Mouse (Mus musculus) kidney, adult 2 months (tissue): ENCODE measurements around the gene P3h4. TPM values are rescaled to one million over a fixed set of nuclear protein-coding genes. Genes with fewer than 3 reads are reported as not detected.

Source experiments
- DNase-seq: peaks from one replicate; pipeline ENCODE4 v3.0.0; 2021
- H3K27ac ChIP-seq: fragments of 200-500 bp; 2 replicates; pipeline ENCODE4 v1.5.1; 2012; ENCODE audit warnings: low read depth, low read length, control low read depth, inconsistent platforms; ENCODE audit not compliant: insufficient read depth
- H3K27me3 ChIP-seq: fragments of 200-500 bp; replicated peaks from 2 replicates; pipeline ENCODE4 v1.6.1; 2012; ENCODE audit warnings: mild to moderate bottlenecking, moderate library complexity, low read length, inconsistent platforms; ENCODE audit not compliant: control insufficient read depth, insufficient read depth
- H3K36me3 ChIP-seq: fragments of 200-500 bp; 2 replicates; pipeline ENCODE4 v1.6.1; 2012; ENCODE audit warnings: mild to moderate bottlenecking, moderate library complexity, low read length, inconsistent platforms; ENCODE audit not compliant: control insufficient read depth, insufficient read depth
- H3K4me1 ChIP-seq: fragments of 200-500 bp; 2 replicates; pipeline ENCODE4 v1.6.1; 2011; ENCODE audit warnings: low read length; ENCODE audit not compliant: control insufficient read depth, insufficient read depth
- H3K4me3 ChIP-seq: fragments of 200-500 bp; 2 replicates; pipeline ENCODE4 v1.5.1; 2011; ENCODE audit warnings: mild to moderate bottlenecking, low read depth, low read length, control low read depth; ENCODE audit not compliant: insufficient read depth
- CTCF ChIP-seq: fragments of 200-500 bp; conservative IDR thresholded peaks from 2 replicates; pipeline ENCODE4 v1.5.1; 2011; ENCODE audit warnings: low read depth, mild to moderate bottlenecking, control low read depth, low read length, moderate library complexity, mixed read lengths; ENCODE audit not compliant: insufficient read depth, insufficient read length
- POLR2A ChIP-seq: fragments of 200-500 bp; IDR thresholded peaks from one replicate; pipeline ENCODE4 v1.6.1; 2011; ENCODE audit warnings: low read depth, low read length, control low read depth
- WGBS: fragments of 180-500 bp; shearing (Covaris S2); methylation state at CpG from one replicate; pipeline ENCODE4 v1.1.7; 2018; 5-methylcytosine and 5-hydroxymethylcytosine counted together
- polyA plus RNA-seq: library from polyadenylated mRNA; depleted of rRNA; stranded (reverse); fragments of >200 nt; gene quantifications from 2 replicates; pipeline ENCODE4 v1.2.3, GENCODE M21; 2012

P3h4 gene
- polyA plus RNA-seq, 1 experiment = 11.9 TPM

DNA sequence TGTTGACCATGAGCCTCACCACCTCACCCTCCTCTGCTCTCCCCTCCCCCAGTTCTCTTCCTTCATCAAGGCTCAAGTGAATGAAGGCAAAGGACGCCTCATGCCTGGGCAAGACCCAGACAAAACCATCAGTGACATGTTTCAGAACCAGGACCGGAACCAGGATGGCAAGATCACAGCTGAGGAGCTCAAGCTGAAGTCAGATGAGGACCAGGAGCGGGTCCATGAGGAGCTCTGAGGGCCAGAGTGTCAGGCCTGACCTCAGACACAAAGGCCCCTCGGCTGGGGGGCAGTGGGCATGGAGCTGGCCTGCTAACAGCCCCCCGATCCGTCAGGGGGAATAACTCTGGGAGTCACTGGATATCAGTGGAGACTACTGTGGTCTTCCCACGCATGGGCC lies 9.2 kb upstream of the P3h4 start:
- no peaks in the 10 kb centered on the region for H3K36me3 ChIP-seq
- DNase-seq = no peak
- TF ChIP-seq POLR2A = no peak
- no peak for TF ChIP-seq CTCF
- H3K27ac ChIP-seq = no peak overlapping the region
- 95% methylated on average over 7 of the region's 7 CpGs for WGBS
- H3K27me3 ChIP-seq = no peaks in the 10 kb centered on the region
- no peaks in the 10 kb centered on the region for H3K4me1 ChIP-seq
- no peak overlapping the region for H3K4me3 ChIP-seq

DNA sequence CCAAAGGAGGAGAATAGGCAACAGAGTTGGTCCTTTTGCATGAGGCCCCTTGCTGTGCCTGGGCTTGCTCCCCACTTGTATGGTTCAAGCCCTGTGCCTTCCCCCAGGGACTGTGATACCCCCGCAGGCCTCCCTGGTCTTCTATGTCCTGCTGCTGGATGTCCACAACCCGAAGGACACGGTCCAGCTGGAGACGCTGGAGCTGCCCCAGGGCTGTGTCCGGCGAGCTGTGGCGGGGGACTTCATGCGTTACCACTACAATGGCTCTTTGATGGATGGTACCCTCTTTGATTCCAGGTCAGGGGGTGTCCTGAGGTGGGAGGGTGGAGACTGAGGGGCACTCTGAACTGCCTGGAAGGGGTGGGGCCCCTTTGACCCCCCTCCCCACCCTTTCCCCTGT lies 6.9 kb upstream of the P3h4 start:
- TF ChIP-seq CTCF = no peak
- TF ChIP-seq POLR2A = no peak
- no peak for DNase-seq
- no peaks in the 10 kb centered on the region for H3K27me3 ChIP-seq
- no peak overlapping the region for H3K27ac ChIP-seq
- 34% methylated on average over 8 of the region's 8 CpGs for WGBS
- no peak overlapping the region for H3K4me3 ChIP-seq
- H3K36me3 ChIP-seq = no peaks in the 10 kb centered on the region
- no peaks in the 10 kb centered on the region for H3K4me1 ChIP-seq

DNA sequence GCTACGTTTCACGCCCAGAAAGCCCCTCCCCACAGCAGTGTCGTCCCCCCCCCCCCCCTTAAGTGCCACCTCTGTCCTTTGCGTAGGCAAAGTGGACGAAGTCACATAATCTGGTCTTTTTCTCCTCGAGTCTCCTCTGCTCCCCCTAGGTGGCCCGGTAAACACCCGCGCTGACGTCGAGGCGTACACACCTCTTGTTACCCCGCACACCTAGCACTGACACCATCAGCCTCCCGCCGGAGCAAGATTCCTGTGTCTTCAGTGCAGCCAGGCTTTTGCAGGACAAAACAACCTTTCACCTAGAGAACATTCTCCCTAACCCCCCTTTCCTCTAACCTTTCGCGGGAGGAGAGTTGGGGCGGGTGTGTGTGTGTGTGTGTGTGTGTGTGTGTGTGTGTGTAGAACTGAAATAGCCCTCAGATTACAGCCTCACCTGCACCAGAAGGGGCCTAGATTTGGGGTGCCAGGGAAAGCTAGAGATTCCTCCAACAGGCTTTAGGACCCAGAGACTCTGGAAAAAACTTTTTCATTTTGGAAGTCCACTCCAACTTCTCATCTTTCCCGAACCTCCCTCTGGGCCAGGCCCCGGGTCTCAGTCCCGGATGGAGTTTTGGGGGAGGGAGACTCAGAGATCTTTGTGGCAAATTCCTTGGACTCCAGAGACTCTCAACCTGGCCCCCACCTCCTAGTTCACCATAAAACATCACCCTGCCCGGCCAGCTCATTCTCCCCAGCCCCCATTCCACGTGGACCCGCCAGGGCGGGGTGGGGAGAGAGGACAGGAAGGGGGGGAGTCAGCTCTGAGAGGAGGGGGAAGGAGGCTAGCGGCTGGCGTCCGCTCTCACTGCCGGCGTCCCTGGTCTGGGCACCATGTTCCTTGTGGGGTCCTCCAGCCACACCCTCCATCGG lies 532 bp upstream of the P3h4 start, which contains the start of gene Fkbp10:
Fkbp10 (plus strand) TSS at position 784 of the 909 bp plus-strand sequence.
- Histone ChIP-seq H3K36me3 (no peaks in the 10 kb centered on the region), H3K4me3 (peak within 1 kb of the TSS; percentile 72), H3K27ac (peak within 1 kb of the TSS; percentile 51), H3K27me3 (no peaks in the 10 kb centered on the region), H3K4me1 (no peaks in the 10 kb centered on the region)
- TF ChIP-seq CTCF (no peak), POLR2A (no peak)
- WGBS = 7% methylated on average over 31 of the region's 31 CpGs
- peak; percentile 51 for DNase-seq

DNA sequence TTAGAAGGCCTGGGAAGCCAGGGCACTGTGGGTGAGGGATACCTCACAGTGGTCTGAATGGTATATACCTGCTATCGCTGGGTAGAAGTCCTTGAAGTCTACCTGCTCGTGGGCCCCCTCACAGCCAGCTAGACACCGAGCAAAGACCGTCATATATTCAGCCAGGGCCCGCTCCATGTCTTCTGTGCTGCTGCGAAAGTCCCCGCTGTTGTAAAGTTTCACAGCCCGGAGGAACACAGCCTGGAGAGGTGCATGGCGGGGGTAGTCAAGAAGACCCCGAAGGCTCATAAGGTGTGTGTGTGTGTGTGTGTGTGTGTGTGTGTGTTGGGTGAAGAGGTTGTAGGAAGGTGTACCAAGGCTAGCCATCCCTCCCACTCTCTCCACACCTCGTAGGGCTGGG lies 1.1 kb downstream of the P3h4 start:
- no peak for DNase-seq
- TF ChIP-seq CTCF (no peak), POLR2A (no peak)
- Histone ChIP-seq H3K4me3 (peak overlapping the region; percentile 67), H3K27me3 (no peaks in the 10 kb centered on the region), H3K36me3 (no peaks in the 10 kb centered on the region), H3K27ac (no peak overlapping the region), H3K4me1 (no peaks in the 10 kb centered on the region)
- WGBS = 78% methylated on average over 11 of the region's 11 CpGs

DNA sequence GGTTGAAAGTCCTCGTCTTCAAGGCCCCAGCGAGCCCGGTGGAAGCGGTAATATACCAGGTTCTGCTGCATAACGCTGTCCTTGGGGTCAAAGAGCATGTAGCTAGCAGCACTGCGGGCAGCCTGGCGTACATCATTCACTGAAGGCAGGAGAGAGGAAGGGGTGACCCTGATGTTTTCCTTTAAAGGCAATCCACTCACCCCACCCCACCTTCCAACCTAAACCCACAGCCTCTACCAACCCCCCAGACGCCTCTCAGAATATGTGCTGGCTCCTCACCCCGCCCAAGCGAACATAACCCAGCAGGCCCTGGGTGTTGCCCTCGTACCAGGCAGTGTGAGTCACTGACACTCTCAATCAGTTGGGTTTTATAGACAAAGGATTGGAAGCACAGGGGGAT lies 2.9 kb downstream of the P3h4 start:
- Histone ChIP-seq H3K4me3 (no peak overlapping the region), H3K27ac (no peak overlapping the region)
- DNase-seq = no peak

DNA sequence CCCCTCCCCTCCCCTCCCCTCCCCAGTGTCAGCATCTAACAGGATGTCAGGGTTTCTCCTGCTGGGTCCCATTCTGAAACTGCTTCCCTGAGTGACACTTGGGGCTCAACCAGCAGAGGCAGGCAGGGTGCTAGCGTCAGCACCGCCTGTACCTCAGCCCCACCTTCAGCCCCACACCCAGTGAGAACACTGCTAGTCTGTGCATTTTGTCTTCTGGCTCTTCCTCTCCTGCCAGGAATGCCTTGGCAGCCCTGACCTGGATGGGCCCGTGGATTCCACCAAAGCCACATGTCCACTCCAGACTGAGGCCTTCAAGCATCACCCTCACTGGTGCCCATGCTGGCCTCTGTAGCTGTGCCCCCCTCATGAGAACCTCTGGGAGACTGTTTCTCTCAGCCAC lies 5.0 kb downstream of the P3h4 start:
- TF ChIP-seq POLR2A (no peak), CTCF (no peak)
- no peak for DNase-seq
- H3K27ac ChIP-seq = no peak overlapping the region
- H3K27me3 ChIP-seq = no peaks in the 10 kb centered on the region
- no peak overlapping the region for H3K4me3 ChIP-seq
- H3K36me3 ChIP-seq = no peaks in the 10 kb centered on the region
- no peaks in the 10 kb centered on the region for H3K4me1 ChIP-seq
- 93% methylated on average over 3 of the region's 3 CpGs for WGBS

More for the DNA sequence above, 2.9 kb downstream of the P3h4 start:
- Histone ChIP-seq H3K4me1 (no peaks in the 10 kb centered on the region), H3K36me3 (no peaks in the 10 kb centered on the region), H3K27me3 (no peaks in the 10 kb centered on the region)
- WGBS = 61% methylated on average over 11 of the region's 11 CpGs
- TF ChIP-seq CTCF (no peak), POLR2A (no peak)

DNA sequence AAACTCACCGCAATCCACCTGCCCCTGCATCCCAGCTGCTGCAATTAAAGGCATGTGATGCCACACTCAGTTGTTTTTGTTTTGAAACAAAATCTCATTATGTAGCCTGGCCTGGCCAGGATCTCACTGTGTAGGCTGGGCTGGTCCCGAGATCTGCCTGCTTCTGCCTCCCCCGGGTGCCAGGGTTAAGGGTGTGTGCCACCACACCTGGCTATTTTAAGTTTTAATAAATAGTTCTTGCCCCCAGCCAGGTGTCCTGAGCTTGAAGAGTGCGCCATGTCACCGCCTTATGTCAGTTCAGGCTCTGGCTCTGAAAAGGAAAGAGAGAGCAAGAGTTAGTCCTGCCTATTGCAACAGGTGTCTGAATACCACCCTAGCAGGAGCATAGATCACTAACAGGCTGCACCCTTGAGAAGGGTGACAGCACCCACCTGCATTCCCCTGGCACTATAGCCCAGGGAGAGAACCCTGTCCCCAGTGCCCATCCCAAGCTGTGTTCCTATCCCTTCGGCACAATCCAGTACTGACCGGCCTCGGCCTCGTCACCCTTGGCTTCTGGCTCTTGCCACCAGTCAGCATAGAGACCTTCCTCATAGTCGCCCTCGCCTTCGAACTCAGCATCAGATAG lies 5.7 kb downstream of the P3h4 start:
- WGBS = 94% methylated on average over 12 of the region's 12 CpGs
- Histone ChIP-seq H3K4me1 (no peaks in the 10 kb centered on the region), H3K27me3 (no peaks in the 10 kb centered on the region), H3K36me3 (no peaks in the 10 kb centered on the region), H3K27ac (no peak overlapping the region), H3K4me3 (no peak overlapping the region)
- DNase-seq = no peak
- no peak for TF ChIP-seq POLR2A
- no peak for TF ChIP-seq CTCF
